Mouse (Mus musculus) testis, postnatal 10 days (tissue): ENCODE measurements around the gene Rbm42.

ENCODE experiments used
- DNase-seq: peaks from one replicate; pipeline ENCODE4 v3.0.0; 2021; ENCODE audit warnings: low spot score

Rbm42 gene

GRCm38 (mm10) chr7:30649591-30650540 lies at the start of gene Rbm42:
Gene Rbm42 (minus strand): TSS chr7:30650317.
- DNase-seq, result peak; percentile 98

- peak; percentile 82 for DNase-seq
Measured at GRCm38 (mm10) chr7:30698589-30698988, 48.5 kb upstream of the Rbm42 start, which contains the start of gene 2200002J24Rik. Gene 2200002J24Rik (plus strand): TSS chr7:30698926.

- DNase-seq, result no peak
Measured at GRCm38 (mm10) chr7:30698101-30698500, 48.0 kb upstream of the Rbm42 start.

GRCm38 (mm10) chr7:30688325-30688724 lies 38.2 kb upstream of the Rbm42 start:
- no peak for DNase-seq

- DNase-seq, result no peak
Measured at GRCm38 (mm10) chr7:30683425-30683824, 33.3 kb upstream of the Rbm42 start.

- peak; percentile 72 for DNase-seq
Measured at GRCm38 (mm10) chr7:30681897-30682296, 31.8 kb upstream of the Rbm42 start.

GRCm38 (mm10) chr7:30678263-30678975 lies 28.3 kb upstream of the Rbm42 start:
- DNase-seq, result peak; percentile 68

- no peak for DNase-seq
Measured at GRCm38 (mm10) chr7:30671480-30671879, 21.4 kb upstream of the Rbm42 start, which contains the start of gene Pmis2. Gene Pmis2 (minus strand): TSS chr7:30671605.

- DNase-seq, result no peak
Measured at GRCm38 (mm10) chr7:30669229-30669628, 19.1 kb upstream of the Rbm42 start.

GRCm38 (mm10) chr7:30665321-30665720 lies 15.2 kb upstream of the Rbm42 start:
- no peak for DNase-seq

GRCm38 (mm10) chr7:30664529-30665200 lies 14.5 kb upstream of the Rbm42 start, which contains the start of gene Haus5:
Gene Haus5 (minus strand): TSS chr7:30664994.
- peak; percentile 93 for DNase-seq

- no peak for DNase-seq
Measured at GRCm38 (mm10) chr7:30639083-30639482, 11.0 kb downstream of the Rbm42 start.

- no peak for DNase-seq
Measured at GRCm38 (mm10) chr7:30636395-30636794, 13.7 kb downstream of the Rbm42 start.

GRCm38 (mm10) chr7:30635752-30636151 lies 14.4 kb downstream of the Rbm42 start, which contains the start of gene Etv2:
Gene Etv2 (minus strand): TSS chr7:30635852.
- no peak for DNase-seq

GRCm38 (mm10) chr7:30634621-30635020 lies 15.5 kb downstream of the Rbm42 start:
- DNase-seq, result peak; percentile 84

GRCm38 (mm10) chr7:30633762-30634412 lies 16.2 kb downstream of the Rbm42 start:
- DNase-seq, result no peak

GRCm38 (mm10) chr7:30629013-30629412 lies 21.1 kb downstream of the Rbm42 start:
- DNase-seq, result no peak

- DNase-seq, result no peak
Measured at GRCm38 (mm10) chr7:30626647-30627046, 23.5 kb downstream of the Rbm42 start.

- DNase-seq, result peak; percentile 91
Measured at GRCm38 (mm10) chr7:30625530-30626384, 24.4 kb downstream of the Rbm42 start, which contains the start of gene Cox6b1. Gene Cox6b1 (minus strand): TSS chr7:30626151.

- no peak for DNase-seq
Measured at GRCm38 (mm10) chr7:30619202-30619601, 30.9 kb downstream of the Rbm42 start.
